Mouse (Mus musculus) v-Abl transformed pro-B cells (cell line): ENCODE measurements around the gene Cenpv.

ENCODE experiments used
- in situ Hi-C, 2 experiments: fragments of 400-800 bp; cut with MboI; formaldehyde crosslinking; loops; one replicate each; pipeline ENCODE4 v1.15.1; 2025; ENCODE audit not compliant: unreplicated experiment in 2 of 2

Gene Cenpv

GRCm38 (mm10) chr11:62539089-62539890 lies at the start of gene Cenpv:
Cenpv (minus strand) TSS chr11:62539261.
- in situ Hi-C loops: no loop called here

- in situ Hi-C loops: loop anchor here (25.0 kb wide), 1 partner anchor 650 kb away; the partner anchor contains the start of gene Akap10 (in 2 of the 2)
These were observed 48.0 kb upstream of the Cenpv start for GRCm38 (mm10) chr11:62587034-62587433.

- in situ Hi-C loops: loop anchor here (25.0 kb wide), 1 partner anchor 647 kb away; the partner anchor contains the start of gene Akap10 (in 2 of the 2)
These were observed 45.7 kb upstream of the Cenpv start for GRCm38 (mm10) chr11:62584671-62585206.

GRCm38 (mm10) chr11:62583031-62583430 lies 44.0 kb upstream of the Cenpv start:
- in situ Hi-C loops: loop anchor here (25.0 kb wide), 1 partner anchor 646 kb away; the partner anchor contains the start of gene Akap10 (in 2 of the 2)

GRCm38 (mm10) chr11:62576530-62577152 lies 37.6 kb upstream of the Cenpv start:
- in situ Hi-C loops: loop anchor here (5.0 to 25.0 kb wide), 3 partner anchors 124 to 639 kb away; partner anchors contain the start of gene Akap10 (in 2 of the 2)

GRCm38 (mm10) chr11:62575659-62576438 lies 36.8 kb upstream of the Cenpv start:
- in situ Hi-C loops: loop anchor here (5.0 to 25.0 kb wide), 3 partner anchors 124 to 639 kb away; partner anchors contain the start of gene Akap10 (in 2 of the 2)

- in situ Hi-C loops: loop anchor here (5.0 to 25.0 kb wide), 3 partner anchors 123 to 638 kb away; partner anchors contain the start of gene Akap10 (in 2 of the 2)
These were observed 36.2 kb upstream of the Cenpv start for GRCm38 (mm10) chr11:62575297-62575658.

GRCm38 (mm10) chr11:62574703-62575085 lies 35.6 kb upstream of the Cenpv start:
- in situ Hi-C loops: loop anchor here (5.0 to 25.0 kb wide), 3 partner anchors 122 to 637 kb away; partner anchors contain the start of gene Akap10 (in 2 of the 2)

- in situ Hi-C loops: no loop called here
These were observed 35.1 kb upstream of the Cenpv start, which contains the start of gene Trpv2 for GRCm38 (mm10) chr11:62573959-62574702. Trpv2 (plus strand) TSS chr11:62574486.

- in situ Hi-C loops: no loop called here
These were observed 29.2 kb upstream of the Cenpv start for GRCm38 (mm10) chr11:62568300-62568699.

GRCm38 (mm10) chr11:62566211-62566610 lies 27.1 kb upstream of the Cenpv start:
- in situ Hi-C loops: no loop called here

- in situ Hi-C loops: no loop called here
These were observed 26.7 kb upstream of the Cenpv start for GRCm38 (mm10) chr11:62565747-62566146.

- in situ Hi-C loops: no loop called here
These were observed 24.5 kb upstream of the Cenpv start for GRCm38 (mm10) chr11:62563590-62563989.

GRCm38 (mm10) chr11:62560463-62561016 lies 21.5 kb upstream of the Cenpv start:
- in situ Hi-C loops: no loop called here

- in situ Hi-C loops: no loop called here
These were observed 20.0 kb upstream of the Cenpv start for GRCm38 (mm10) chr11:62558961-62559646.

- in situ Hi-C loops: no loop called here
These were observed 19.1 kb upstream of the Cenpv start for GRCm38 (mm10) chr11:62558152-62558551.

GRCm38 (mm10) chr11:62557205-62557604 lies 18.1 kb upstream of the Cenpv start:
- in situ Hi-C loops: no loop called here

GRCm38 (mm10) chr11:62555896-62556412 lies 16.9 kb upstream of the Cenpv start:
- in situ Hi-C loops: no loop called here
